Mouse (Mus musculus): ENCODE results near the gene Slc39a10.

- TF ChIP-seq POLR2A (IDR thresholded peaks at IDR 0.05; ENCODE audit: borderline replicate concordance, extremely low read depth, insufficient read depth, insufficient read length, poor library complexity, severe bottlenecking) = no peak
- no peak for TF ChIP-seq CTCF (IDR thresholded peaks at IDR 0.05; ENCODE audit: borderline replicate concordance, extremely low read depth, insufficient read depth, insufficient read length)
Measured at GRCm38 (mm10) chr1:46910154-46910553, 17.5 kb upstream of the Slc39a10 start.

All from brain, embryonic 14.5 days (tissue).